Mouse (Mus musculus): ENCODE results near the gene Fgd2.
A peak's percentile ranks its signal among the peaks of the same experiment; 100 is the strongest.
"Not testable (repeated sequence)": the region's sequence is repeated elsewhere in the genome, so short reads cannot be mapped to it uniquely, and the experiment has no call there.

The Fgd2 gene

DNA sequence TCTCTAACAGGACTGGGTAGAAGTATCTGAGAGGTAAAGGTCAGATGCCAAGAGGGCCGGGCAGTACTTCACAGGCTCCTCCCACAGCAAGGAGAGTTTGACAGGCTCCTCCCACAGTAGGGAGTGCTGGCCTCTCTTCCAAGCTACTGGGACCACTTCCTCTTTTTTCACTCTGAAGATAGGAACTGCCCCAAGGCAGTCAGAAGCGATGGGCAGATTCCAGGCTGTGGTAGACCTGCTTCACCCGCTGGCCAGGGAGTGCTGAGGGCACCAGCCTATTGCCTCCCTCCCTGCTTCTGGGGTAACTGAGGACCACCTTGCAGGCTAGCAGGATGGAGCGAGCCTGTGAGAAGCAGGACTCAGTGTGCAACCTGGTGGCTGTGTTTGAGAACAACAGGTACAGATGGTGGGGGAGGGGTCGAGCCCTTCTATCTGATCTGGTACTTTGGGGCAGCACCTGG is at the start of gene Fgd2:
Fgd2 (plus strand) TSS at position 154 of the 461 bp plus-strand sequence.
- peak in 1 of 2 experiments; percentile 58 for DNase-seq (ENCODE audit: low spot score in 2 of 2)

DNA sequence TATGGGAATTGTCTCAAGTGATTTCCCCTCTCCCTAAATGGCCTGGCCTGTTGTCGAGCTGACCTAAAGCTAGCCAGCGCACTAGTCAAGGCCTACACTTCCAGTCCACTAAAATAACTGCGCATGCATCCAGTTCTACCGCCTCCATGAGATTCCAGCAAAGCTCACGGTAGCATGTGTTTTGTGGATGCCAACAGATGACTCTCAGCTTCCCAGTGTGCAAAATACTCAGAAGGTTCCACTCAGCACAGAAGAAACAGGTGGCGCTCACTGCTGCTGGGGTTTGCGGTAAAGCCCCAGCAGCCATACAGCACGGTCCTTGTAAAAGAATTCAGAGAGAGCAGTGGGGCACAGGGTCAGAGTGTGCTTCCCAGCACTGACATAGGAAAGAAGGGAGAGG is 49.1 kb upstream of the Fgd2 start:
- no peak for DNase-seq (ENCODE audit: low spot score in 2 of 2)

DNA sequence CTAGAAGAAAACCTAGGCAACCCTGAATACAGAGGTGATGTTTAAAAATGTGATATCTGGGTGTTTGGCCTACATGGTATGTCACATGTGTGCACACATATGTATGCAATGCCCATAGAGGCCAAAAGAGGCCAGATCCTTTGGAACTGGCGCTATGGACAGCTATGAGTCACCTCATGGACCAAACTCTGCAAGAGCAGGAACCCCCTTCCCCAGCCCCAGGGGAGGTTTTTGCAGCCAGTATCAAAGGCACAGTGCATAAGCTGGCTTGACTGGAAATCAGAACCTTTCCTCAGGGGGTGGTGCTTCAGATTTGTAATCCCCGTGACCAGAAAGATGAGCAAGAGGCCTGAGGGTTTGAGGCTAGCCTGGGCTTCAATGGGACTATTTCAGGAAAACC is 48.6 kb upstream of the Fgd2 start:
- no peak for DNase-seq (ENCODE audit: low spot score in 2 of 2)

DNA sequence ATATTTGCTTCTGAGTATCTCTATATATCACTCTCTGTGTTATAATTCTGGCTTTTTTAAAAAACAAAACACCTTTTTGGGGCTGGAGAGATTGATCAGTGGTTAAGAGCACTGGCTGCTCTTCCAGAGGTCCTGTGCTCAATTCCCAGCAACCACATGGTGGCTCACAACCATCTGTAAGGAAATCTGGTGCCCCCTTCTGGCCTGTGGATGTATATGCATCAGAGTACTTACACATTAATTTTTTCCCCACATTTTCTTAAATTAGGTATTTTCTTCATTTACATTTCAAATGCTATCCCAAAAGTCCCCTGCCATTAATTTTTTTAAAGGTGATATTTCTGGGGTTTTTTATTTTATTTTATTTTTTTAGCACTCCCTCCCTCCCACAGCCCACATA is 47.4 kb upstream of the Fgd2 start:
- no peak for DNase-seq (ENCODE audit: low spot score in 2 of 2)

DNA sequence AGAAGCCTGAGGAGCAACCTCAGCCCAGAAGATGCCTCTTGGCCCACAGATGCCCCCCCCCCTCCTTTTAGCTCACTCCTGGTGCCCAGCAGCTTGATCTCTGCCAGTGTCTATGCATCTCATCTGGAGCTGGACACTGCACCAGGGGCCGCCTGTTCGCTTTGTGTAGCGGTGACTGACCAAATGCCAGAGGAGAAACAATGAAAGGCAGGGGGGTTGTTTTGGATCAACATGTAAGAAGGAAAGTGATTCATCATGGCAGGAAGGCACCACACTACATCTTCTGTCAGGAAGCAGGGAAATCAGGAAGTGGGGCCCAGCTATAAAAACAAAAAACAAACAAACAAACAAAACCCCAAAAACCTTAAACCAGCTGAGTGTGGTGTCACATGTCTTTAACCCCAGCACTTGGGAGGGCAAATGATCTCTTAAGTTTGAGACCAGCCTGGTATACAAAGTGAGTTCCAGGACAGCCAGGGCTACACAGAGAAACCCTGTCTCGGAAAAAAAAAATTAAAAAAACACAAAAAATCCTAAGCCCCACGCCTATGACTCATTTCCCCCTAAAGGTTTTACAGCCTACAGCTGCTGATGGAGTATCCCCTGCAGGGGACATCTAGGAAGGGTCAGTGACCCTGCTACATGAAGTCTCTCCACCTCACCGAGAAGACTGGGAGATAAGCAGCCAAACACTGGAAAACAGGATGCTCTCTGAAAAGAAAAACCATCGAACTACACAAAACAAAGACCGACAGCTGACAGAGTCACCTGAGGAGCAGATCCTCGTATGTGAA is 44.8 kb upstream of the Fgd2 start:
- no peak for DNase-seq (ENCODE audit: low spot score in 2 of 2)

DNA sequence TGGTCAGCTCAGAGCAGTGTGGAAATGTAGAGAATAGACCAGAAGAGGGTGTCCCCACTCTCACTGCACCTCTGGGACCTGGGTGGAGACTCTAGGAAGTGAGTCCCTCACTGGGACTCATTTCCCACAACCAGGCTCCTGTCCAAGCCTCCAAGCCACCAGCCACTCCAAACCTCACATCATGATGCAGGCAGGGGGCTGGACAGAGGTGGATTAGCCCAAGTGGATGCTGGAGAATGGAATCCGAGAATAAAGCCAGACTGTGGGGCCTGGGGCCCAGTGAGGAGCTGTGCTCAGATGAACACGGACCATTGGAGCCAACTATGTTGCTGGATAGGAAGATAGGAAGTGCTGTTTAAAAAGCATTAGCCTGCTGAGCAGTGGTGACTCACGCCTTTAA is 43.8 kb upstream of the Fgd2 start:
- DNase-seq (ENCODE audit: low spot score in 2 of 2): no peak

DNA sequence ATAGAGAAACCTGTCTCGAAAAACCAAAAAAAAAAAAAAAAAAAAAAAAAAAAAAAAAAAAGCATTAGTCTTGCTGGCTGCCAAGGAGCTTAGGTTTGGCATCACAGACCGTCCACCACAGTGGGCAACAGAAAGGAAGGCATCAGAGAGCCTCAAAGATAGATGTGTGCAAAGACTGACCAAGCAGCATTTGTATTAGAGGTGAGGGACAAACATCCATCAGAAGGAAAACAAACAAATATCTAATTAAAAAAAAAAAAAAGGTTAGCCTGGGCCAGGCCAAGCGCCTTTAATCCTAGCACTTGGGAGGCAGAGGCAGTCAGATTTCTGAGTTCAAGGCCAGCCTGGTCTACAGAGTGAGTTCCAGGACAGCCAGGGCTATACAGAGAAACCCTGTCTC is 43.3 kb upstream of the Fgd2 start, which contains the start of gene Pi16:
Pi16 (plus strand) TSS at position 301 of the 400 bp plus-strand sequence.
- not testable (repeated sequence) for DNase-seq (ENCODE audit: low spot score in 2 of 2)

DNA sequence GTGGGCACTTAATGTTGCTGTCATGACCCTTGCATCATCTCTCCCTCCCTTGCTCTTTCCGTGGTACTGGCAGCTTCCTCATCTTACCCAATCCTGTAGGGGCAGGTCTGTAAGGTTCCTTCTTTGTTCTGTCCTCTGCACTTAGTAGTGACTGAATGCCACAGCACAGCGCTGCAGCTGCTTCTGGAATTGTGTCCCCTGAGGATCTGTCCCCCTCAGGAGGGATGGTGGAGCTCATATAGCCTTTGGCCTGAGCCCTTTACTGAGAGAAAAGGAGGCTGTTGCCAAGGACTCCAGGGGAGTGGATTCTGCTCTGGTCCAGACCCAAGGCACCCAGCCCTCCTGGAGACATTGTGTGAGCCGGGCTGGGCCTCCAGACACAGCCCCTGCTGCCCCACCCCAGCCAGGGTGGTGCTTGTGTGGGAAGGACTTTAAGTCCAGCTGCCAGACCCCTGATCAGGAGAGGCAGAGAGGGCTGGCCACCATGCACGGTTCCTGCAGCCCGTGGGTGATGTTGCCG is 41.9 kb upstream of the Fgd2 start:
- no peak for DNase-seq (ENCODE audit: low spot score in 2 of 2)

DNA sequence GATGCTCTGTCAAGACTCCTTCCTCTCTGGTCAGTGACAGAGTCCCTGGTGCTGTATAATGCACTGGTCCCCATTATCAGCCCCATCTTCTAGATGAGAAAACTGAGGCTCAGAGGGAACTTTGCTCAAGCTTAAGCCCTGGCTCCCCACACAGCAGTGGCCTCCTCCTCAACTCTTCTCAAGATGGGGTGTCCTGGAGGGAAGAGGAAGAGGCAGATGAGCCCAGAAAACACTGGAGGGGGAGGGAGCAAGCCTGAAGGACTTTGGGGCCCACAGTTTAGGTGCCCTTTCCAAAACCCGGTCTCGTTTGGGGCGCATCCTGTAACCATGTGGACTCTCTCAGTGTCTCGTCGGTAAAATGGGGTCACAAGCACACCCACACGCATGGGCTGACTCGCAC is 41.2 kb upstream of the Fgd2 start:
- no peak for DNase-seq (ENCODE audit: low spot score in 2 of 2)

DNA sequence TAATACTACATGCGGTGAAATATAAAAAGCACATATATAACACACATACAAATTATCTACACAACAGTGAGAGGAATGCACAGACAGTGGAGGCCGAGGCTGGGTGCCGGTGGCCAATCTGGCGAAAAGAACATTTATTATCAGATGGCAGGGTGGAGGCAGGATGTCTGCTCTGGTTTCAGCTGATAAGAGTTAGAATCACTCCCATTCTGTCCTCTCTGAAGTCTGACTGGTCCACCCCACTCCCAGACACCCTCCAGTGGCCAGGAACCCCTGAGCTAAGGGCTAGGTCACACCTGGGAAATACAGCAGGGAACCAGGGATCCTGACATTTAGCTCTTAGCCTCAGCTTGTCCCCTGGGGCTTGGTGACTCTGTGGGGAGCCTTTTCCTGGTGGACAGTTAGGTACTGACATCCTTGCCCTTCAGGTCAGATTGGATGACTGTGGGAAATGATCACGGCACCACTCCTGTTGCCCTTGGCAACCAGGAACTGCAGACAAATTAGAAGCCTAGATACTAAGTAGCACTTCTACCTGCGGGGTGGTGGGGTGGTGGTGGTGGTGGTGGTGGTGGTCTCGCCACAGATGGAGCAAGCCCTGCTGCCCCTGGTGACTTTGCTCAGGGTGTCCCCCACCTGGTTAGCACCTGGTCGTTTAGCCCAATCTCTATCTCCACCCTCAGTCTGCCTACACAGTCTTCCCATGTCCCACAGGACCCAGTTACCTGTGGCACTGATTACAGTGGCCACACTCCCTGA is 40.7 kb upstream of the Fgd2 start:
- no peak for DNase-seq (ENCODE audit: low spot score in 2 of 2)

DNA sequence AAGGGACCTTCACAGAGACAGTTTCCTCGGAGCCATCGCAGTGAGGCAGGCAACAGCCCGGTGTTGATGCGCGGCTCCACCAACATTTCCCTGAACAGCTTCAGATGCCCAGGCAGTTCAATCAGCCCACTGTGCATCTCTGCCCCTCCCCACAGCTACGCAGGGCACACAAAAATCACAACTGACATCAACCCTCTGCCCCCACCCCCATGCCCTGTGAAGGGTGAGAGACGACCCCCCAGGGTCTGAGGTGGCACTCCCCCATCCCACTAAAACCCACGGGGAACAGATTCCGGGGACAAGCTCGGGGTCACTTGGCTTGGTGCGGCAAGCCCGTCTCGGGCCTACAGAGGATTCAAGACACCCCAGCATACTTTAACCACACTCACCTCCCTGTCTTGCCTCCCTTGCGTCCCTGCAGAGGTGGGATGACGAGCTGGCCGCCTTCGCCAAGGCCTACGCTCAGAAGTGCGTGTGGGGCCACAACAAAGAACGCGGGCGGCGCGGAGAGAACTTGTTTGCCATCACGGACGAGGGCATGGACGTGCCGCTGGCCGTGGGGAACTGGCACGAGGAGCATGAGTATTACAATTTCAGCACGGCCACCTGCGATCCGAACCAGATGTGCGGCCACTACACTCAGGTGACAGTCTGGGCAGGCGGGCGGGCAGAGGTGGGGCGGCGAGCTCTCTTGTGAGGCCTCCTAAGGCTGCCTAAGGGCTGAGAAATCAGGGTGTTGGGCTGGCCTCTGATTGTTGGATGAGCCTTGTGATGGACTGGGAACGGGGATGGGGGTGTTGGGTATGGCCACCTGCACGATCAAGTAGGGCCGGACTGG is 38.7 kb upstream of the Fgd2 start:
- no peak for DNase-seq (ENCODE audit: low spot score in 2 of 2)

DNA sequence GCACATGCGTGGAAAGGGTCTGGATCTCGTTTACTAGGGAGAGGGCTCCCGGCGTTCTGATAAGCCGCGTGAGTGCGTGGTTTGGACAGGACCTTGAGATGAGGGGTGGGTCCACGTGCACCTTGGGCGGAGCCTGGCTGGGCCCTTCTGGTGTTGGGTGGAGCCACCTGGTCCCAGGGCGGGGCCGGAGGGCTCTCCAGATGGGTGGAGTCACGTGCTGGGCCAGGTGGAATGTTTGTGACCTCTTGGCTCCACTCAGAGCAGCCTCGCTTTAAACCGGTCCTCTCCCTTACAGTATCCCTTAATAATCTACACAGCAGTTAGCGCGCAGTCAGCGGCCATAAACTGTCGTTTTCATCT is 38.1 kb upstream of the Fgd2 start:
- DNase-seq (ENCODE audit: low spot score in 2 of 2): no peak

DNA sequence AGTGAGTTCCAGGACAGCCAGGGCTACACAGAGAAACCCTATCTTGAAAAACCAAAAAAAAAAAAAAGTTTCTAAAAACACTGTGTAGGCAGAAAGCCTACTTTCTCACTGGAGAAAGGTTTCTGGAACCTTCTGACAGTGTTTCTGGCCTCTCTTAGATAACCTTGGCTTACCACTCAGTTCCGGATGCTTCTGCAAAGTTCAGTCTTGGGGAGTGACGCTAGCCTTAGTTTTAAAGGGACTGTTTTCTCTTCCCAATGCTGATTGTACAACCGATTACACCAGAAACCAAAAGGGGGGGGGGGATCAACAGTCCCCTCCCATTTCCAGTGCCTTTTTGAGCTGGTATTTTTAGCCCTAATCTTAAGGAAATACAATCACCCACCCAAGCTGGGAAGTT is 37.1 kb upstream of the Fgd2 start:
- DNase-seq (ENCODE audit: low spot score in 2 of 2): no peak

DNA sequence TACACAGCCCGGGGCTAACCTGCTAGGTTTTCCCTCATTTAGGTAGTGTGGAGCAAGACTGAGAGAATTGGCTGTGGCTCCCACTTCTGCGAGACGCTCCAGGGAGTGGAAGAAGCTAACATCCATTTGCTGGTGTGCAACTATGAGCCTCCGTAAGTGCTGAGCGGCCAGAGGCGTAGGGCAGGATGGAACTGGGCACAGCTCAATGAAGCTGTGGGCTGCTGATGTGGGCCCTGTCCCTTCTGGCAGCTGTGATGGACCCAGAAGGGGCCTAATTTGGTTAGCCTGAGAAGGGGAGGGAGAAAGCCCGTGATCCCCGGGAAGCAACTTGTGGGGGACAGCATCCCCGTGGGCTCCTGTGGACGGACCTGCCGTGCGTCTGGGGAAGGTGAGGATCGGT is 34.9 kb upstream of the Fgd2 start:
- no peak for DNase-seq (ENCODE audit: low spot score in 2 of 2)

DNA sequence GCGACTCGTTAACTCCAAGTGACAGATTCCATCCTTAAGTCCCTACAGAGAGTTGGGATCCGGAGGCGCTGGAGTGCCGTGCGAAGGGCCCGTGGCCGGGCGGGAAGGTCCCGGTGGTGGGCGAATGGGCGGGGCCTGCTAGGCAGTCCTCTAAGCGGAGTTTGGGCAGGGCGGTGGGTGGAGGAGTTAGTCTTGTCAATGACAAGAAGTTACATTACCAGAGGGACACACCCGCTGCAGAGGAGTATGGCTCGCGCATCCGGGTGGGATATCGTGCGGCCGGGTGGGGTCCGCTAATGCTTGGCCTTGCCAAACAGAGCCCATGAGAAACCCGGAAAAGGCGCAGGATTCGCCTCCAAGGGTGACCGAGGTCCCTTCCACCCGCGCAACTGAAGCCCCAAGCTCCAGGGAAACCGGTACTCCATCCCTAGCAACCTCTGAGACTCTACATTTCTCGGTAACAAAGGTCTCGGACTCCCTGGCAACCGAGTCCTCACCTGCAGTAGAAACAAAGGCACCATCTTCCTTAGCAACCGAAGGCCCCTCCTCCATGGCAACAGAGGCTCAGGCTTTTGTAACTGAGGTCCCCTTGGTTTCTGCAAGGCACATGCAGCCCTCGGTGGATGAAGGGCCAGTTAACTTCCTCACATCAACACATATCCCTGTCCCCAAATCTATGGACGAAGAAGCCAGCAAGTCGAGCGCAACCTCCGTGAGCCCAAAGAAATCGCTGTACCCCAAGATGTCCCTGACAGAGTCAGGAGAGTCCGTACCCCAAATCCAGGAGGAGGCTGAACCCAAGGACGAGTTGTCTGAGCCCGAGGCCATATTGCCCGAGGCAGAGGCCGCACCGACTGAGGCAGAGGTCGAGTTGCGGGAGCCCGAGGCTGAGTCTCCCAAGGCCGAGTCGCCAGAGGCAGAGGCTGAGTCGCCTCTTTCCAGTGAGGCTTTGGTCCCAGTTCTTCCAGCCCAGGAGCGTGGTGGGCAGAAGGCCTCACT is 33.9 kb upstream of the Fgd2 start:
- no peak for DNase-seq (ENCODE audit: low spot score in 2 of 2)

DNA sequence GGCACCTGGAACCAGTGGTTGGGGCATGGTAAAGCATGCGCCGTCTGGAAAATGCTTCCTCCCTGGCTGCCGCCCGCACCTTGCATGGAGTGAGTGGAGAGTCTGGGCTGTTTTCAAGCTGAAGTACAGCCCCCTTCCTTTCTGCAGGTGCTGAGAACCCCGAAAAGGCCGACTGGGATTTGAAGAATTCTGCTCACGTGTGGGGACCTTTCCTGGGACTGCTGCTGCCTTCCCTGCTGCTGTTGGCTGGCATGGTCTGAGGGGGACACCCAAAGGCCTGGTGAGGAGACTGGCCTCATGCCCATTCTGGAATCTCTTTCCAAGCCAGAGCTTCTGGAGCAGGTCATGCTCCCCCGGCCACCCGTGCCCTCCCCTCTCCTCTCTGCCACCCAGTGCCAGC is 33.0 kb upstream of the Fgd2 start:
- no peak for DNase-seq (ENCODE audit: low spot score in 2 of 2)

DNA sequence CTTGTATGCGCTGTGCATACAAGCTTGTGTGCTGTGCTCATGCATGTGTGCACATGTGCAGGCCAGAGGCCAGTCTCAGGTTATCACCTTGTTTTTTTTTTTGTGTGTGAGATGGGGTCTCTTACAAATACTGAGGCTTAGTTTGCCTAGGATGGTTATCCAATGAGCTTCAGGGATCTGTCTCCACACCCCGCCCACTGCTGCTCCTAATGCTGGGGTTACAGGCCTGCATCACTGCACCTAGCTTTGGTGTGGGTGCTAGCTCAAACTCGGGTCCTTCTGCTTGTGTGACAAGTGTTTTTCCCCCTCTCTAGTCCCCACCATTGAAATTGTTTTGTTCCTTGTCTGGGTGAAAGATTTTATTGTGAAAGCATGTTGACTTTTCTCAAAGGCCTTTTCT is 30.5 kb upstream of the Fgd2 start:
- DNase-seq (ENCODE audit: low spot score in 2 of 2): no peak

DNA sequence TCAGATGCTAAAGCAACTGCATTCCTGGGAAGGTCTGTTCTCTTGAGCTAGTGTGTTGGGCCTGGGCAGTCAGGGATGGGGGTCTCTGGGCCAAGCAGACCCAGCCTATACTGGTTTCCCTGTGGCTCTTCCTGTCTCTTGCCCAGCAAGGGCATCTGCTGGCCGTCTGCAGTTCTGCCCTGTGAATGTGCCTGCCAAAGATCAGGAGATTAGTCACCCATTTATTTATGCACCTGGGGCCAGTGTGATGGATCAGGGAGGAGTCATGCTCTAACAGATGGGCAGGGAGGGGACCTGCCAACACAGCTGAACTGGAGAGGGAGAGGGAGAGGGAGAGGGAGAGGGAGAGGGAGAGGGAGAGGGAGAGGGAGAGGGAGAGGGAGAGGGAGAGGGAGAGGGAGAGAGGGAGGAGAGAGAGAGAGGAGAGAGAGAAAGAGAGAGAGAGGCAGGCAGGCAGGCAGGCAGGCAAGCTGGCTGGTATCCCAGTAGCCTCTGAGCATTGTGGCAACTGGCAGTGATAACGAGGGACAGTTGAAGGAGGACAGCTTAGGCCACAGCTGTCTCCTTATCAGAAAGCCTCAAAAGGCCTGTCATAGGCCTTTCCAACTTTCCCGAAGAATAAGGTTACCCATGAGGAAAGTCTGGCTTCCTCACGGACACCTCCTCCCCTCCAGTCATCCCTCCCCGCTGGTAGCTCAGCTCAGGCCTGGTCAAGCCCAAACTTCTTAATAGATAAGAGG is 29.9 kb upstream of the Fgd2 start:
- no peak for DNase-seq (ENCODE audit: low spot score in 2 of 2)

DNA sequence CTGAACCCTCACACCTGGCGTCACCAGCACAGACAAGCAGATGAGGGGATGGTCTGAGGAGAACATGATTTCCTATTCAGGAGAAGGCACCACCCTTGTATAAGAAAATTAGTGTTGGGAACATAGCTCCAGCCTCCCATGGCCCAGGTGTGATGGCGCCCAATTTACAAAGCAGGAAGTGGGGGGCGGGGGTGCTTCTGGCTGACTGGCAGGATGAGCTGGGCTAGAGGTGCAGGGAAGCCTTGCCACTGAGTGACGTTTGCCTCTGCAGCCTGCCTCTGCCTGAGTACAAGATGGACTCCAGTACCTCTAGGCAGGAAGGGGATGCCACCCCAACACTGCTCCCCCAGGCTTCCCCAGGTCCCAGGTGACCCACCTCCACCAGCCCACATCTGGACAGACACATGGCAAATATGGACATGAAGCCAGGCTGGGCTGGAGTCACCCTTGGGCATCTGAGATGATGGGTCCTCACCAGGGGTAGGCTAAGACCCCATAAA is 28.5 kb upstream of the Fgd2 start:
- no peak for DNase-seq (ENCODE audit: low spot score in 2 of 2)

Measured in spleen, postnatal 10 days (tissue).